Mouse (Mus musculus) midbrain, embryonic 16.5 days (tissue): ENCODE data around the gene Dnajc2. TPM values are rescaled to one million over a fixed set of nuclear protein-coding genes. Genes with fewer than 3 reads are reported as not detected.

ENCODE experiments used
- ATAC-seq: fragments of 200-750 bp; cut with Nextera tagmentation; 2 replicates; pipeline ENCODE4 v1.8.0; 2017; ENCODE audit warnings: moderate TSS enrichment
- H3K27ac ChIP-seq: fragments of 300-500 bp; sonication (generic); 2 replicates; pipeline ENCODE4 v1.5.1; 2014; ENCODE audit warnings: mild to moderate bottlenecking, low read length, mixed read lengths
- H3K27me3 ChIP-seq: fragments of 300-500 bp; sonication (generic); 2 replicates; pipeline ENCODE4 v1.6.1; 2014; ENCODE audit warnings: low read depth, low read length, mixed read lengths; ENCODE audit not compliant: control insufficient read depth, insufficient read depth
- H3K36me3 ChIP-seq: fragments of 300-500 bp; sonication (generic); 2 replicates; pipeline ENCODE4 v1.6.1; 2014; ENCODE audit warnings: mild to moderate bottlenecking, low read length, moderate library complexity, mixed read lengths; ENCODE audit not compliant: control insufficient read depth, insufficient read depth
- H3K4me1 ChIP-seq: fragments of 300-500 bp; sonication (generic); 2 replicates; pipeline ENCODE4 v1.6.1; 2014; ENCODE audit warnings: mild to moderate bottlenecking, low read length, mixed read lengths; ENCODE audit not compliant: control insufficient read depth, insufficient read depth
- H3K4me2 ChIP-seq: fragments of 300-500 bp; sonication (generic); 2 replicates; pipeline ENCODE4 v1.6.1; 2014; ENCODE audit warnings: mild to moderate bottlenecking, low read length, mixed read lengths
- H3K4me3 ChIP-seq: fragments of 300-500 bp; sonication (generic); 2 replicates; pipeline ENCODE4 v1.5.1; 2014; ENCODE audit warnings: low read depth, mild to moderate bottlenecking, low read length, moderate library complexity, mixed read lengths
- H3K9ac ChIP-seq: fragments of 300-500 bp; sonication (generic); 2 replicates; pipeline ENCODE4 v1.6.1; 2014; ENCODE audit warnings: low read depth, low read length, mixed read lengths
- H3K9me3 ChIP-seq: fragments of 300-500 bp; sonication (generic); replicated peaks from 2 replicates; pipeline ENCODE4 v1.6.1; 2014; ENCODE audit warnings: mild to moderate bottlenecking, low read length, mixed read lengths; ENCODE audit not compliant: control insufficient read depth, poor library complexity, severe bottlenecking
- WGBS: fragments of 180-500 bp; shearing (Covaris S2); extraction: QIAGEN DNeasy Blood & Tissue Kit; methylation state at CpG from one replicate; pipeline ENCODE4 v1.1.7; 2014; 5-methylcytosine and 5-hydroxymethylcytosine counted together
- polyA plus RNA-seq: library from polyadenylated mRNA; unstranded; fragments of >200 nt; fragmentation: Nextera tagmentation; extraction: Ambion mirVana; gene quantifications from 2 replicates; pipeline ENCODE4 v1.2.1, GENCODE M21; 2015

Dnajc2 gene
- 67.6 and 71.6 TPM in 2 replicates for polyA plus RNA-seq

GRCm38 (mm10) chr5:21785053-21785452, at the start of gene Dnajc2, which contains the start of gene Psmc2:
Gene Dnajc2, minus strand, starts transcription at chr5:21785251.
Gene Psmc2, plus strand, starts transcription at chr5:21785283.
- Histone ChIP-seq H3K4me1 (peaks cover 33% of the 10 kb centered on the region), H3K36me3 (peaks cover 19% of the 10 kb centered on the region), H3K27ac (peak within 1 kb of the TSS; percentile 73), H3K9me3 (no peaks in the 10 kb centered on the region), H3K9ac (peak within 1 kb of the TSS; percentile 80), H3K4me2 (peak within 1 kb of the TSS; percentile 95), H3K4me3 (peak within 1 kb of the TSS; percentile 85), H3K27me3 (no peaks in the 10 kb centered on the region)
- peak; percentile 97 for ATAC-seq
- 0% methylated on average over 37 of the region's 37 CpGs for WGBS

- H3K4me1 ChIP-seq = no peaks in the 10 kb centered on the region
- no peak overlapping the region for H3K4me3 ChIP-seq
- no peak for ATAC-seq
- WGBS = 82% methylated on average over 3 of the region's 3 CpGs
- no peaks in the 10 kb centered on the region for H3K27me3 ChIP-seq
- H3K36me3 ChIP-seq = no peaks in the 10 kb centered on the region
- no peak overlapping the region for H3K27ac ChIP-seq
- no peaks in the 10 kb centered on the region for H3K9me3 ChIP-seq
- no peak overlapping the region for H3K9ac ChIP-seq
- no peak overlapping the region for H3K4me2 ChIP-seq
Observed at GRCm38 (mm10) chr5:21831761-21832160, 46.7 kb upstream of the Dnajc2 start.

DNA sequence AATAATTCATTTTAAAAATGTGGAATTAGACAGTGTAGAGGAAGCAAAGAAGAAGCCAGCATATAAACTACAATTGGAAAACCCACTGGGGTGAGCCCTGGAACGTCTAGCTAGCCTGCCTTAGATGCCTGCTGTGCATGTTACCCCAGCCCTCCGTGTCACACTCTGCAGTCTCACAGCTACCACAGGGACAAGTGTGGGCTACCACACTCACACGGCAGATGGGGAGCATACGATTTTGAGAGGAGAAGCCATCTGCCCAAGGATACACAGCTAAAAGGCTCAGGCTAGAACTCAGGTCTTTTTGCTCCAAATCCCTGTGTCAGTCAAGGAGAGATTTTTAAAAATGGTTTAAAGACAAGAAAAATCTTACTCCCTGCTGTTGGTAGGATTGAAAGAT, 43.8 kb upstream of the Dnajc2 start:
- H3K9ac ChIP-seq = no peak overlapping the region
- H3K4me3 ChIP-seq = no peak overlapping the region
- no peak overlapping the region for H3K4me2 ChIP-seq
- H3K27me3 ChIP-seq = no peaks in the 10 kb centered on the region
- H3K9me3 ChIP-seq = no peaks in the 10 kb centered on the region
- no peak for ATAC-seq
- WGBS = 62% methylated on average over 4 of the region's 4 CpGs
- H3K4me1 ChIP-seq = no peaks in the 10 kb centered on the region
- no peaks in the 10 kb centered on the region for H3K36me3 ChIP-seq
- no peak overlapping the region for H3K27ac ChIP-seq

DNA sequence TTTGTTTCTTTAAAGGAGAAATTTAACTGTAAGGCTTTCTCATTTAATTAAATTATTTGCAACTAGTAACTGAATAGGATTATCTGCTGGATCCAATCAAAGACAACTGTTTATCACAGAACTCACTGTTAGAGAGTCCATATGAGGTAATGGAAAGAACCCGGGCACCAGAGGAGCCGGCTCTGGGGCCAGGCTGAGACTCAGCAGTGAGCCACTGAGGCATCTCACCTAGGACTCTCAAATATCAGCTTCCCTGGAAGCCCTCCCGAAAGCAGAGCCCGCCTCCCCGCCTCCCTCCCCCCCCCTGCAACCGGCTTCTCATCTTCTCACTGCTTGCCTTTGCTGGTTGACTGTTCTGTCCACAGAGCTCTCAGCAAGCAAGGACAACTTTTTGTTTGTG, 42.6 kb upstream of the Dnajc2 start:
- H3K27me3 ChIP-seq = no peaks in the 10 kb centered on the region
- H3K9me3 ChIP-seq = no peaks in the 10 kb centered on the region
- H3K9ac ChIP-seq = no peak overlapping the region
- no peak overlapping the region for H3K4me3 ChIP-seq
- no peak overlapping the region for H3K27ac ChIP-seq
- H3K4me1 ChIP-seq = no peaks in the 10 kb centered on the region
- no peak for ATAC-seq
- 30% methylated on average over 6 of the region's 6 CpGs for WGBS
- H3K36me3 ChIP-seq = no peaks in the 10 kb centered on the region
- H3K4me2 ChIP-seq = no peak overlapping the region

DNA sequence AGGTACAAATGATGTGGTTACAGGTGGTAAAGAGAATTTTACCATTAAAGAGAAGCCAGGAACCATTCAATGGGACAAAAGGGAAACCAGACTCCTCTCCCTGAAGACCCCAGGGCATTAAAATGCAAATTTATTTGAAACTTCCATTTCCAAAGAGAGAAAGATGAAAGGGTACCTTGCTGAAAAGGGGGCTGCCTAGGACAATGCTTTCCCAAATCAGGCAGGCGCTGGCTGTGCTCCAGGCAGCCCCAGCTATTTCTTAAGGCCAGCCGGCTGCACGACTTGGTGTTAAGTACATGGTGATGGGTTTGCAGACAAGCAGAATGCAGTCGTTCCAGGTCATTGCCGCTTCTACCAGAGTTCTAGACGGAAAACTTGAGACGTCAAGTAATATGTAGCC, 41.3 kb upstream of the Dnajc2 start:
- 18% methylated on average over 7 of the region's 7 CpGs for WGBS
- no peak overlapping the region for H3K4me2 ChIP-seq
- H3K27me3 ChIP-seq = no peaks in the 10 kb centered on the region
- ATAC-seq = no peak
- H3K36me3 ChIP-seq = no peaks in the 10 kb centered on the region
- H3K9ac ChIP-seq = no peak overlapping the region
- no peak overlapping the region for H3K4me3 ChIP-seq
- no peak overlapping the region for H3K27ac ChIP-seq
- H3K9me3 ChIP-seq = no peaks in the 10 kb centered on the region
- no peaks in the 10 kb centered on the region for H3K4me1 ChIP-seq

DNA sequence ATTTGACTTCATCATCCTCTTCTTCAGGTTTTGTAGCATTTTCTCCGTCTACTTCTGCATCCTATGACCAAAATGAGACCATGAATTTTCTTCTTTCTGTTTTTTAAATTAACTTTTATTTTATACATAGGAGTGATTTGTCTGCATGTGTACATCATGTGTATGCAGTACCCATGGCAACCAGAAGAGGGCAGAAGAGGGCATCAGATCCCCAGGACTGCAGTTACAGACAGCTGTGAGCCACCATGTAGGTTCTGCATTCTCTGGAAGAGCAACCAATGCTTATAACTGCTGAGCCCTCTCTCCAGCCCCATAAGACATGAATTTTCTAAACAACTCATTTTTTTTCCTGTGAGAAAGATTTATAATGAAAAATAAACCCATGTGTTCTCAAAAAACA, 28.9 kb upstream of the Dnajc2 start:
- Histone ChIP-seq H3K27ac (no peak overlapping the region), H3K9me3 (no peaks in the 10 kb centered on the region), H3K4me1 (no peaks in the 10 kb centered on the region), H3K27me3 (no peaks in the 10 kb centered on the region), H3K36me3 (no peaks in the 10 kb centered on the region), H3K4me3 (no peak overlapping the region), H3K9ac (no peak overlapping the region), H3K4me2 (no peak overlapping the region)
- 43% methylated on average over 1 of the region's 1 CpGs for WGBS
- ATAC-seq = no peak

DNA sequence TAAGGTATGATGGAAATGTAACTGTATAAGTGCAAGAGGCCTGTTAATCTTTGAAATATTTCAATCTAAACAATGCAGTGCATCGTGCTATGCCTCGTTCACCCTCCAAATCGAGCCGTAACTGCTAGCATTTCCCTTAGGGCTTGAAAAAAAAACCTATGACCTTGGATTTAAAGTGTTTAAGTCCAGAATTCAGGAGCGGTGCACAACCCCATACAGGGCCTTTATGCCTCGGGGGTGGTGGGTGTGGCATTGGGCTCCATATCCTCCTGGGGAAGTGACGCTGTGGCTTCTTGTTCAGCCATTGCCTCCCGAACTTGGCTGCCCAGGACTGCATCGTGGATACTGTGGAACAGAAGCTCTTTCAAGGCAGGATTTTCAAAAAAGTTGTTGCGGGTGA, 25.9 kb upstream of the Dnajc2 start:
- Histone ChIP-seq H3K36me3 (no peaks in the 10 kb centered on the region), H3K9me3 (no peaks in the 10 kb centered on the region), H3K27ac (no peak overlapping the region), H3K9ac (no peak overlapping the region), H3K4me2 (no peak overlapping the region), H3K27me3 (no peaks in the 10 kb centered on the region), H3K4me3 (no peak overlapping the region), H3K4me1 (no peaks in the 10 kb centered on the region)
- WGBS = 80% methylated on average over 10 of the region's 10 CpGs
- no peak for ATAC-seq

- Histone ChIP-seq H3K27ac (no peak overlapping the region), H3K9ac (no peak overlapping the region), H3K4me2 (no peak overlapping the region), H3K9me3 (no peaks in the 10 kb centered on the region), H3K27me3 (no peaks in the 10 kb centered on the region), H3K36me3 (peaks cover 34% of the 10 kb centered on the region), H3K4me1 (no peaks in the 10 kb centered on the region), H3K4me3 (no peak overlapping the region)
- 94% methylated on average over 4 of the region's 4 CpGs for WGBS
- ATAC-seq = no peak
Observed at GRCm38 (mm10) chr5:21804837-21805236, 19.8 kb upstream of the Dnajc2 start.

DNA sequence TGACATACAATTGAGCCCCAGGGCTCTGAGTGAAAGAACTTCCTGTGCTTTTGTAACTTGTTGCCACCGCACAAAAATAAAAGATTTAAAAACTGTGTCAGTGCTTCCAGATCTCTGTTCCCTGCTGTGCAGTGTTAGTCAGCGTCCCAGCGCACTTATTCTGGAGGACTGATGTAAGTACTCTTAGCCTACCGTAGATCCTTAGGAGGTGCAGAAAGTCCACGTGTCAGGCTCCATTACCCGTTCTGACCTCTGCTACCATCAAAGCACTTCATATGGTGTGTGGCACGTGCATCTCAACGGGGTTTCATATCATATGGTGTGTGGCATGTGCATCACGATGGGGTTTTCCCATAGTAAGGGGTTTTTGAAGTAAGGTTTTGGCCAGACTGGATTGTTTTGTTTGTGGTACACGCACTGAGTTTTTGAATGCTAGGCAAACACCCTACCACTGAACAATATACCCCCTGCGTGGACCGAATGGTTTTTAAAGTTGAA, 18.7 kb upstream of the Dnajc2 start:
- Histone ChIP-seq H3K9me3 (no peaks in the 10 kb centered on the region), H3K36me3 (peaks cover 41% of the 10 kb centered on the region), H3K27ac (no peak overlapping the region), H3K4me3 (no peak overlapping the region), H3K9ac (no peak overlapping the region), H3K27me3 (no peaks in the 10 kb centered on the region), H3K4me2 (no peak overlapping the region), H3K4me1 (no peaks in the 10 kb centered on the region)
- no peak for ATAC-seq
- WGBS = 82% methylated on average over 12 of the region's 12 CpGs
